Mouse (Mus musculus): Measurements from ENCODE around the gene Col27a1. TPM values are rescaled to one million over a fixed set of nuclear protein-coding genes. Genes with fewer than 3 reads are reported as not detected.

Gene Col27a1
- polyA plus RNA-seq, 1 experiment from 2014 or later, result 5.0 TPM

- 85% methylated on average over 15 of the region's 15 CpGs for WGBS
- no peak for ATAC-seq
- no peak overlapping the region for H3K4me2 ChIP-seq (replicated peaks; ENCODE audit: low read depth)
Measured at GRCm38 (mm10) chr4:63221096-63221958, 7.5 kb downstream of the Col27a1 start.

GRCm38 (mm10) chr4:63222246-63222645 is 8.4 kb downstream of the Col27a1 start:
- Histone ChIP-seq H3K36me3 (ENCODE audit: control insufficient read depth, insufficient read depth) (peaks cover 14% of the 10 kb centered on the region; the same call in 1 of the 2 replicates), H3K4me3 (ENCODE audit: low read depth, low read length) (no peak overlapping the region), H3K4me2 (replicated peaks; ENCODE audit: low read depth) (no peak overlapping the region), H3K9me3 (ENCODE audit: control insufficient read depth) (no peaks in the 10 kb centered on the region), H3K4me1 (replicated peaks; ENCODE audit: control insufficient read depth, insufficient read depth, low read length) (0 out of 2 replicates have a peak, but pooled peaks cover 3% of the 10 kb centered on the region), H3K27ac (ENCODE audit: low read depth, low read length) (no peak overlapping the region), H3K9ac (ENCODE audit: low read depth, low read length) (no peak overlapping the region), H3K27me3 (replicated peaks; ENCODE audit: control insufficient read depth, insufficient read depth, low read length) (no peaks in the 10 kb centered on the region)
- WGBS, result 83% methylated on average over 8 of the region's 8 CpGs
- ATAC-seq, result no peak
- TF ChIP-seq CTCF (IDR thresholded peaks at IDR 0.05; ENCODE audit: low read depth), result no peak

More at GRCm38 (mm10) chr4:63221096-63221958, 7.5 kb downstream of the Col27a1 start:
- Histone ChIP-seq H3K27ac (ENCODE audit: low read depth, low read length) (no peak overlapping the region), H3K9me3 (ENCODE audit: control insufficient read depth) (no peaks in the 10 kb centered on the region), H3K36me3 (ENCODE audit: control insufficient read depth, insufficient read depth) (peaks cover 14% of the 10 kb centered on the region; the same call in 1 of the 2 replicates), H3K4me1 (replicated peaks; ENCODE audit: control insufficient read depth, insufficient read depth, low read length) (no peaks in the 10 kb centered on the region), H3K4me3 (ENCODE audit: low read depth, low read length) (no peak overlapping the region), H3K27me3 (replicated peaks; ENCODE audit: control insufficient read depth, insufficient read depth, low read length) (no peaks in the 10 kb centered on the region), H3K9ac (ENCODE audit: low read depth, low read length) (no peak overlapping the region)
- no peak for TF ChIP-seq CTCF (IDR thresholded peaks at IDR 0.05; ENCODE audit: low read depth)

- no peak for TF ChIP-seq CTCF (IDR thresholded peaks at IDR 0.05; ENCODE audit: low read depth)
- H3K9me3 ChIP-seq (ENCODE audit: control insufficient read depth), result no peaks in the 10 kb centered on the region
- H3K36me3 ChIP-seq (ENCODE audit: control insufficient read depth, insufficient read depth), result peaks cover 14% of the 10 kb centered on the region; the same call in 1 of the 2 replicates
- peaks cover 3% of the 10 kb centered on the region; the same call in 1 of the 2 replicates for H3K4me1 ChIP-seq (replicated peaks; ENCODE audit: control insufficient read depth, insufficient read depth, low read length)
- no peak overlapping the region for H3K4me2 ChIP-seq (replicated peaks; ENCODE audit: low read depth)
- H3K27me3 ChIP-seq (replicated peaks; ENCODE audit: control insufficient read depth, insufficient read depth, low read length), result no peaks in the 10 kb centered on the region
- ATAC-seq, result no peak
- WGBS, result 72% methylated on average over 10 of the region's 10 CpGs
- no peak overlapping the region for H3K27ac ChIP-seq (ENCODE audit: low read depth, low read length)
- H3K9ac ChIP-seq (ENCODE audit: low read depth, low read length), result 0 out of 2 replicates have a peak overlapping the region, but pooled peaks have one; percentile 1
- no peak overlapping the region for H3K4me3 ChIP-seq (ENCODE audit: low read depth, low read length)
Measured at GRCm38 (mm10) chr4:63225373-63225772, 11.6 kb downstream of the Col27a1 start.

- 65% methylated on average over 8 of the region's 8 CpGs for WGBS
- Histone ChIP-seq H3K4me3 (ENCODE audit: low read depth, low read length) (no peak overlapping the region), H3K9me3 (ENCODE audit: control insufficient read depth) (no peaks in the 10 kb centered on the region), H3K36me3 (ENCODE audit: control insufficient read depth, insufficient read depth) (peaks cover 14% of the 10 kb centered on the region; the same call in 1 of the 2 replicates), H3K27ac (ENCODE audit: low read depth, low read length) (peak overlapping the region; percentile 57), H3K4me1 (replicated peaks; ENCODE audit: control insufficient read depth, insufficient read depth, low read length) (peaks cover 3% of the 10 kb centered on the region; the same call in 1 of the 2 replicates), H3K4me2 (replicated peaks; ENCODE audit: low read depth) (no peak overlapping the region), H3K27me3 (replicated peaks; ENCODE audit: control insufficient read depth, insufficient read depth, low read length) (no peaks in the 10 kb centered on the region), H3K9ac (ENCODE audit: low read depth, low read length) (no peak overlapping the region)
- TF ChIP-seq CTCF (IDR thresholded peaks at IDR 0.05; ENCODE audit: low read depth), result no peak
- no peak for ATAC-seq
Measured at GRCm38 (mm10) chr4:63226164-63226882, 12.5 kb downstream of the Col27a1 start.

- Histone ChIP-seq H3K27ac (ENCODE audit: low read depth, low read length) (peak overlapping the region; percentile 21; the same call in 1 of the 2 replicates), H3K27me3 (replicated peaks; ENCODE audit: control insufficient read depth, insufficient read depth, low read length) (no peaks in the 10 kb centered on the region), H3K4me1 (replicated peaks; ENCODE audit: control insufficient read depth, insufficient read depth, low read length) (peaks cover 3% of the 10 kb centered on the region; the same call in 1 of the 2 replicates), H3K9ac (ENCODE audit: low read depth, low read length) (no peak overlapping the region), H3K4me2 (replicated peaks; ENCODE audit: low read depth) (no peak overlapping the region), H3K4me3 (ENCODE audit: low read depth, low read length) (no peak overlapping the region), H3K36me3 (ENCODE audit: control insufficient read depth, insufficient read depth) (peaks cover 12% of the 10 kb centered on the region; the same call in 1 of the 2 replicates), H3K9me3 (ENCODE audit: control insufficient read depth) (no peaks in the 10 kb centered on the region)
- 41% methylated on average over 6 of the region's 6 CpGs for WGBS
- TF ChIP-seq CTCF (IDR thresholded peaks at IDR 0.05; ENCODE audit: low read depth), result no peak
- ATAC-seq, result peak; percentile 45
Measured at GRCm38 (mm10) chr4:63226883-63227235, 13.1 kb downstream of the Col27a1 start.

GRCm38 (mm10) chr4:63228943-63229342 is 15.1 kb downstream of the Col27a1 start:
- H3K36me3 ChIP-seq (ENCODE audit: control insufficient read depth, insufficient read depth), result peaks cover 6% of the 10 kb centered on the region; the same call in 1 of the 2 replicates
- peaks cover 13% of the 10 kb centered on the region for H3K4me1 ChIP-seq (replicated peaks; ENCODE audit: control insufficient read depth, insufficient read depth, low read length)
- no peak overlapping the region for H3K4me2 ChIP-seq (replicated peaks; ENCODE audit: low read depth)
- no peak for TF ChIP-seq CTCF (IDR thresholded peaks at IDR 0.05; ENCODE audit: low read depth)
- H3K4me3 ChIP-seq (ENCODE audit: low read depth, low read length), result no peak overlapping the region
- no peaks in the 10 kb centered on the region for H3K9me3 ChIP-seq (ENCODE audit: control insufficient read depth)
- no peaks in the 10 kb centered on the region for H3K27me3 ChIP-seq (replicated peaks; ENCODE audit: control insufficient read depth, insufficient read depth, low read length)
- H3K9ac ChIP-seq (ENCODE audit: low read depth, low read length), result no peak overlapping the region
- ATAC-seq, result no peak
- 63% methylated on average over 5 of the region's 5 CpGs for WGBS
- no peak overlapping the region for H3K27ac ChIP-seq (ENCODE audit: low read depth, low read length)
